Mouse (Mus musculus) hindbrain, embryonic 13.5 days (tissue): ENCODE measurements around the gene Itgbl1. TPM values are rescaled to one million over a fixed set of nuclear protein-coding genes. Genes with fewer than 3 reads are reported as not detected.
"Not testable (repeated sequence)": the region's sequence is repeated elsewhere in the genome, so short reads cannot be mapped to it uniquely, and the experiment has no call there.

Source experiments
- ATAC-seq: fragments of 200-750 bp; cut with Nextera tagmentation; 2 replicates; pipeline ENCODE4 v1.8.0; 2017; ENCODE audit warnings: moderate TSS enrichment; ENCODE audit not compliant: low FRiP score
- H3K27ac ChIP-seq: fragments of 300-500 bp; sonication (generic); 2 replicates; pipeline ENCODE4 v1.5.1; 2015; ENCODE audit warnings: inconsistent platforms, mild to moderate bottlenecking, moderate library complexity
- H3K27me3 ChIP-seq: fragments of 300-500 bp; sonication (generic); 2 replicates; pipeline ENCODE4 v1.6.1; 2015; ENCODE audit warnings: mild to moderate bottlenecking, inconsistent platforms
- H3K36me3 ChIP-seq: fragments of 300-500 bp; sonication (generic); 2 replicates; pipeline ENCODE4 v1.6.1; 2015; ENCODE audit warnings: mild to moderate bottlenecking, inconsistent platforms
- H3K4me1 ChIP-seq: fragments of 300-500 bp; sonication (generic); replicated peaks from 2 replicates; pipeline ENCODE4 v1.6.1; 2015; ENCODE audit warnings: inconsistent platforms
- H3K4me2 ChIP-seq: fragments of 300-500 bp; sonication (generic); 2 replicates; pipeline ENCODE4 v1.6.1; 2015; ENCODE audit warnings: inconsistent platforms, mild to moderate bottlenecking, moderate library complexity
- H3K4me3 ChIP-seq: fragments of 300-500 bp; sonication (generic); 2 replicates; pipeline ENCODE4 v1.5.1; 2015; ENCODE audit warnings: mild to moderate bottlenecking, inconsistent platforms
- H3K9ac ChIP-seq: fragments of 300-500 bp; sonication (generic); 2 replicates; pipeline ENCODE4 v1.6.1; 2015; ENCODE audit warnings: mild to moderate bottlenecking, inconsistent platforms
- H3K9me3 ChIP-seq: fragments of 300-500 bp; sonication (generic); 2 replicates; pipeline ENCODE4 v1.6.1; 2016; ENCODE audit warnings: inconsistent platforms
- WGBS: fragments of 180-500 bp; shearing (Covaris S2); methylation state at CpG from one replicate; pipeline ENCODE4 v1.1.7; 2015; 5-methylcytosine and 5-hydroxymethylcytosine counted together
- polyA plus RNA-seq: library from polyadenylated mRNA; unstranded; fragments of >200 nt; fragmentation: Nextera tagmentation; extraction: Ambion mirVana; gene quantifications from 2 replicates; pipeline ENCODE4 v1.2.1, GENCODE M21; 2015

Gene Itgbl1
- 2.1 and 2.4 TPM in 2 replicates for polyA plus RNA-seq

DNA sequence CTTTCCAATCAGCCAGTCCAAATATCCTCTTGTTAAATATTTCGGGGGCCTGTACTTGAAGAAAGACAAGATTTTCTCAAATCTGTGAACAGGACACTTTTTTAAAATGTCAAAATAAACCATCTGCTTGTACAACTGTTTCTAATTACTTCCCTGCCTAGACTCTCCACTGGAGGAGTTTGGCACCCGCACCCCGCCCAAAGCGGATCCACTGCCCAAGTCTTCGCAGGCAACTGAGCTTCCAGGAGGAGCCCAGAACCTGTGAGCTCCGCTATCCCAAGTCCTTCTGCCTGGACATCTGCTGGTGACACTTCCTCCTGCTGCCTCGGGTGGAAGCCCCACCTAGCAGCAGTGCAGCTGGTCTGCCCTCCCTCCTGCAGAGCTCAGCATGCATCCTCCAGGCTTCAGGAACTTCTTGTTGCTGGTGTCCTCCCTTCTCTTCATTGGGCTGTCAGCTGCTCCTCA lies at the start of gene Itgbl1:
TSS of gene Itgbl1 (plus strand) at position 51 of the 465 bp plus-strand sequence.
- Histone ChIP-seq H3K27ac (no peak within 1 kb of the TSS), H3K9ac (no peak within 1 kb of the TSS), H3K27me3 (no peaks in the 10 kb centered on the region), H3K9me3 (no peaks in the 10 kb centered on the region), H3K4me1 (peaks cover 6% of the 10 kb centered on the region), H3K4me2 (no peak within 1 kb of the TSS), H3K4me3 (no peak within 1 kb of the TSS), H3K36me3 (no peaks in the 10 kb centered on the region)
- ATAC-seq, result peak; percentile 61; the same call in 1 of the 2 replicates
- WGBS, result 39% methylated on average over 7 of the region's 7 CpGs

DNA sequence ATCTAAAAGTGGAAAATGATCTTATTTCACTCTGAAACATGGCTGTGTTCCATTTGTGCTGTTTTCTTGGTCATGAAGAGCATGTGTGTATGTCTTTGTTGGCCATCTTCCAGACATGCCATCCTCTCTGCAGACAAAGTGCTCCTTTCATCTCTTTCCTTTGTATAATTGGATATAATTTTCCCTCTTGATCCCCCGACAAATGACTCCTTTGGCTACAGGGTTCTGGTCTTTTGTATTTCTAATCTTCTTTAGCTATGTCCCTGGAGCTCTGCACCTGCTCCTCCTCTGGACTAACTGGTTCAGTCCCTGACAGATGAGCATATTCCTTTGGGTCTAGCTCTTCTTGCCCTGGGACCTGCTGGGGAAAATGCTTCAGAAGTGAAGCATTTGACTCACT lies 36.8 kb upstream of the Itgbl1 start:
- H3K9me3 ChIP-seq, result no peaks in the 10 kb centered on the region
- no peak overlapping the region for H3K4me2 ChIP-seq
- no peak overlapping the region for H3K27ac ChIP-seq
- H3K4me1 ChIP-seq, result peaks cover 17% of the 10 kb centered on the region
- H3K9ac ChIP-seq, result no peak overlapping the region
- H3K27me3 ChIP-seq, result no peaks in the 10 kb centered on the region
- ATAC-seq, result no peak
- no peaks in the 10 kb centered on the region for H3K36me3 ChIP-seq
- no peak overlapping the region for H3K4me3 ChIP-seq
- 10% methylated on average over 1 of the region's 1 CpGs for WGBS

DNA sequence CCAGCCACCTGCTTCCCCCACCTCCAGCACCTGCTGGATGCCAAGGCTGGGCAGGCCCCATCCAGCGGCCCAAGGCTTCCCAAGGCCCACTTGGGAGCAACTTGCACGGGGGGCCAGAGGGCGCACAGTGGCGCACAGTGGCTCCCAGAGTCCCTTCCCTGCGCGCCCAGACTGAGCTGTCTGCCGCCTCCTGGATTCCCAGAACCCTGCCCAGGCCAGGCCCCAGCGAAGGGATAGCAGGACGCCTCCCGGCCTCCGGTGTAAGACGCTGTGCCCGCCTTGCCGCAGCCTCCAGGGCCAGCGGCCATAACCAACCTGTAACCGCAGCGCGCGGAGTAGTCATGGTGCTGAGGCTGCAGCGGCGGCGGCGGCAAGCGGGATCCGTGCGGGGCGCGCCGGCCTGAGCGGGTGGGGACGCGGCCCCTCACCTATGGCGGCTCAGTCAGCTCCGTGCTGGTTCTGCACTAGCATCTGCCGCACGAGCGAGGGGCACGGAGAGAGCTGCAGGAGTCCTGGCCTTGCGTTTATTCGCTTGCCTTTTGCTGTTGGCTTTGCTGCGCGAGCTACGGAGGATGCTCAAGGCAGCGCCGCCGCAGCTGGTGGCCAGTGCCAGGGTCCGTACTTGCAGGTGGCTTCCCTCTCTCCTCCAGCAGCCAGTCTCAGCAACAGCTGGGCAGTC lies 33.1 kb upstream of the Itgbl1 start, which contains the start of gene Nalcn:
TSS of gene Nalcn (minus strand) at position 644 of the 679 bp plus-strand sequence.
- no peaks in the 10 kb centered on the region for H3K9me3 ChIP-seq
- peak within 1 kb of the TSS; percentile 86 for H3K9ac ChIP-seq
- H3K4me3 ChIP-seq, result peak within 1 kb of the TSS; percentile 65
- H3K4me1 ChIP-seq, result peaks cover 17% of the 10 kb centered on the region
- peak; percentile 94 for ATAC-seq
- no peaks in the 10 kb centered on the region for H3K27me3 ChIP-seq
- WGBS, result under 1% methylated on average over 47 of the region's 47 CpGs
- H3K27ac ChIP-seq, result peak within 1 kb of the TSS; percentile 91
- H3K4me2 ChIP-seq, result peak within 1 kb of the TSS; percentile 85
- H3K36me3 ChIP-seq, result no peaks in the 10 kb centered on the region

DNA sequence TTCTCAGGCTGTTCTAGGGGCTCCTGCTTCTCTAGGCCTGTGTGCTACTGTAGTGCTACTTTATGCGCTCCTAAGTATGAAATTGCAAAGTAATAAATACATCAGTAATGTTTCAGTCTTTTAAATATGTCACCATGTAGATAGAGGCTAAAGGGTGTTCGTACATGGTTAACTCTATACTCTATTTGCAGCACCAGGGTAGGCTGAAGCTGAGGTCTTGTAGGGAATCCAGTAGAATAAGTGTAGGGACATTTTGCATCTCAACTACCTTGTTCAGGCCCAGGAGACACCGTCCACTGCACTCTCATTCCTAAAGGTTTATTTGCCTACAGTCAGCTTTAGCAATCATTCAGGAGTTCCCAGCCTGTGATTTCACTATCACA lies 32.6 kb upstream of the Itgbl1 start:
- peaks cover 17% of the 10 kb centered on the region for H3K4me1 ChIP-seq
- peak overlapping the region; percentile 86 for H3K9ac ChIP-seq
- H3K27ac ChIP-seq, result peak overlapping the region; percentile 91
- peak overlapping the region; percentile 85 for H3K4me2 ChIP-seq
- no peaks in the 10 kb centered on the region for H3K9me3 ChIP-seq
- H3K27me3 ChIP-seq, result no peaks in the 10 kb centered on the region
- H3K4me3 ChIP-seq, result peak overlapping the region; percentile 65
- WGBS, result 58% methylated on average over 3 of the region's 3 CpGs
- no peaks in the 10 kb centered on the region for H3K36me3 ChIP-seq
- ATAC-seq, result peak; percentile 10; the same call in 1 of the 2 replicates

DNA sequence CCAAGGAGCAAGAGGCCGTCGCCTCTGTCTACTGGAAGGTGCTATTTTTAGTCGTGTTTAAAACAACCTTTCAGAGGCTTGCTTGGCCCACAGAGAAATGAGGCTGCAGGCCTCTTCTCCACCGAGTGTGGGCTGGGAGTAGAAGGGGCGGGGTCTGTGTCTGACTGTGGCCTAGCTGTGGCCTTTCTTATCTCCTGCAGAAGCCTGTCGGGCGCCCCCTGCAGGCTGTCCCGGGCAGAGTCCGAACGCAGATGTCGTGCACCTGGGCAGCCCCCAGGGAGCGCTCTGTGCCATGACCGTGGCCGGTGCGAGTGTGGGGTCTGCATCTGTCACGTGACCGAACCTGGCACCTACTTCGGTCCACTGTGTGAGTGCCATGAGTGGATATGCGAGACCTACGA lies 1.3 kb downstream of the Itgbl1 start:
- Histone ChIP-seq H3K4me2 (peak overlapping the region; percentile 37; the same call in 1 of the 2 replicates), H3K4me1 (peaks cover 6% of the 10 kb centered on the region), H3K9me3 (no peaks in the 10 kb centered on the region), H3K4me3 (no peak overlapping the region), H3K9ac (peak overlapping the region; percentile 39; the same call in 1 of the 2 replicates), H3K27me3 (no peaks in the 10 kb centered on the region), H3K27ac (no peak overlapping the region), H3K36me3 (no peaks in the 10 kb centered on the region)
- 21% methylated on average over 20 of the region's 20 CpGs for WGBS
- ATAC-seq, result peak; percentile 83

DNA sequence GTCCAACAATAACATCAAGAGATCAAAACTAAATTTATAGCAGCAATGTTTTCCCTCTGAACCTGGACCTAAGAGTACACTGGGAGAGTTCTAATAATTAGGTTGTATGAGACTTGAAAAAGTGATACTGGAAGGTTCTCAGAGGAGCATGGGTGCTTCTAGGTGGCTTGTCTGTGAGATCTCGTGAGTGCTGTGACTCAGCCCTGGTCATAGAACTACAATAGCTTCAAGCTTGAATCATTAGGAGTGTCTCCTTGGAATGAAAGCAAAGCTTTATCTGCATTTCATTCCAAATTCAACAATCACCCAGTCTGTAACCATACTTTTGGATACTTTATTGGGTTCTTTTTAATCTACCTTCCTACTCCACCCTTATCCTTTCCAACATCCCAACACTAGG lies 2.6 kb downstream of the Itgbl1 start:
- Histone ChIP-seq H3K27me3 (no peaks in the 10 kb centered on the region), H3K9ac (no peak overlapping the region), H3K9me3 (no peaks in the 10 kb centered on the region), H3K36me3 (no peaks in the 10 kb centered on the region), H3K27ac (no peak overlapping the region), H3K4me3 (no peak overlapping the region), H3K4me2 (no peak overlapping the region), H3K4me1 (peaks cover 6% of the 10 kb centered on the region)
- WGBS, result 93% methylated on average over 1 of the region's 1 CpGs
- ATAC-seq, result no peak

DNA sequence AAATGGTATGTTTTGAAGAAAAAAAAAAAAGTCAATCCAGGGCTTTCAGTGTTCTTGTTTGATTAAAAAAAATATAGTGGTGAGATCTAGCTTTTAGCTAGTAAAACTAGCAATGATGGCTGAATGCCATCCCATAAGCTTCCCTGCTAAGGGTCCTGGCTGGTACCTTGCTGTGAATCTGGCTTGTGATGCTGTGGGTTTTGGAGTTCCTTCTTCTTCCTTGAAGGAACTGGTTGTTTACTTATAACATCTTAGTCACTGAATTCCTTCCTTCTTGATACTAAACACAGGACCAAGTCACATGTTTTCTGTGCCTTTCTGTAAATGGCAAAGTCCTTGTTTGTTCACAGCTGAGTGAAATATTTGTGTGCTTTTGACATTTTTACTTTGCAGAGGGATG lies 3.4 kb downstream of the Itgbl1 start:
- H3K36me3 ChIP-seq, result no peaks in the 10 kb centered on the region
- H3K27ac ChIP-seq, result no peak overlapping the region
- no peaks in the 10 kb centered on the region for H3K9me3 ChIP-seq
- H3K4me2 ChIP-seq, result no peak overlapping the region
- no peak overlapping the region for H3K4me3 ChIP-seq
- ATAC-seq, result no peak
- H3K4me1 ChIP-seq, result peaks cover 6% of the 10 kb centered on the region
- no peaks in the 10 kb centered on the region for H3K27me3 ChIP-seq
- no peak overlapping the region for H3K9ac ChIP-seq

DNA sequence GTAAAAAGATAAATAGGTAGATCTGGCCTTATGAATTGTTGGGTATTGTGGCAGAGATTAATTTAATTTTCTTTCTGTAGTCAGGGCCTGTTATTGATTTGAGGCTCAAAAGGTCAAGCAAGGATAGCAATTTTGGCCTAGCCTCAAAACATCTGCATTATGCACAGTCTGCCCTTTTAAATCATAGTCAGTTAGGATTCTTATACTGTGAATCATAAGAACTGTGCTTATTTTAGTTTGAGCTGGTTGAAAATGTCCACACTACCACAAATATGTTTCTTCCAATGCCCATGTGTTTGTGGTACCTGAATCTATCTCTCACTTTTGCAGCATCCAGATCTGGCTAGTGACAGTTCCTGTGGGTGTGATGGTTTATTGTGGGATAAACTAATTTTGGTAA lies 4.7 kb downstream of the Itgbl1 start:
- no peak overlapping the region for H3K4me2 ChIP-seq
- H3K4me3 ChIP-seq, result no peak overlapping the region
- ATAC-seq, result no peak
- H3K27me3 ChIP-seq, result no peaks in the 10 kb centered on the region
- H3K9ac ChIP-seq, result no peak overlapping the region
- no peaks in the 10 kb centered on the region for H3K9me3 ChIP-seq
- H3K36me3 ChIP-seq, result no peaks in the 10 kb centered on the region
- H3K27ac ChIP-seq, result no peak overlapping the region
- H3K4me1 ChIP-seq, result peaks cover 6% of the 10 kb centered on the region

DNA sequence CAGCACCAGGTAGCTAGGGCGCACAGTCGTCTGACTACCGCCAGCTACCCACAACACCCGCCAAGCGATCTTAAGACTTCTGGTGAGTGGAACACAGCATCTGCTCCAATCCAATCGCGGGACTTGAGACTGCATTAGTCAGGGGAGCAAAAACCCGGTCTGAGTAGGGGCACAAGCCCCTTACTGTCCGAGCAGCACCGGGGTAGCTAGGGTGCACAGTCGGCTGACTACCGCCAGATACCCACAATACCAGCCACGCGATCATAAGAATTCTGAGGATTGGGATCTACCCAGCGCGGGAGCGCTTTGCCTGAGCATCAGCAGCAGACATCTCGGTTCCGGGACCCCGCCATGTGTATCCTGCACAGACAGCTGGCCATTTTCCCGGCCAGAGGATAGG lies 11.3 kb downstream of the Itgbl1 start:
- not testable (repeated sequence) for H3K36me3 ChIP-seq, H3K9me3 ChIP-seq, H3K4me2 ChIP-seq, H3K27ac ChIP-seq, H3K4me3 ChIP-seq, H3K9ac ChIP-seq, ATAC-seq, H3K4me1 ChIP-seq, H3K27me3 ChIP-seq
- WGBS, result 86% methylated on average over 21 of the region's 21 CpGs

DNA sequence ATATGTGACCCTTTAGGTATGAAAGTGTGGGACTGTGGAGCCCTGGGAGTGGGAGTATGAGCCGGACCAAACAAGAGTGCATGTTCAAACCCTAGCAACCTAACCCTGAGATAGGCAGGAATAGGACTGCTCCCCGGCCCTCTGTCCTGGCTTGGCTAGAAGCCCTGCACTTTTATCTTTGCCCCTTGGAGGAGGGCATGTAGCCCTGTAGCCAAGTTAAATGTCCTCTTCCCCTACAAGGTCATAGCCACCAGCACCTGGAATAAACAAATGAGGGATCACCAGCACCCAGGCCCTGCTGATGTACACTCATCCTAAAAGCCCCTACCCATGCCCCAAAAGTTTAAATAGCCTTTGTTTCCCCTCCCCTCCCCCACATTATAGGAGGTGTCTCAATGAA lies 18.3 kb downstream of the Itgbl1 start:
- Histone ChIP-seq H3K27ac (no peak overlapping the region), H3K9ac (no peak overlapping the region), H3K4me2 (no peak overlapping the region), H3K27me3 (no peaks in the 10 kb centered on the region), H3K4me1 (no peaks in the 10 kb centered on the region), H3K36me3 (no peaks in the 10 kb centered on the region), H3K9me3 (no peaks in the 10 kb centered on the region), H3K4me3 (no peak overlapping the region)
- 81% methylated on average over 2 of the region's 2 CpGs for WGBS
- no peak for ATAC-seq

DNA sequence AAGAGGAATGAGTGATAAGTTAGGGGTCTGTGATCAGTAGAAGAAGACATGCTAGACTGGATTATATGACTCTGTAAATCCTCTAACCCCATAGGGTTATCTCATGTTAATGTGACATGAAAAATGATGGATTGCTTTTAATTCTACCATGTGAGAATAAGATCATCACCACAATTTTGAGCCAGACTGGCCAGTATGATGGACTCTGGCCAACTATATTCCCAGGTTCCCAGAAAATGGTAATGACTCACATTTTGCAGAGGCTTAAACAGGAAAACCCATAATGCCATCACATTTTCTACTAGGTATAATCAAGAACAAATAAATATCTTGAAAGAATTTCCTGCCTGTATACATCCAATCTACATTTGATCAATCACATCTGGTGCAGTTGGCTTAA lies 55.0 kb downstream of the Itgbl1 start:
- Histone ChIP-seq H3K4me1 (no peaks in the 10 kb centered on the region), H3K4me3 (no peak overlapping the region), H3K27ac (no peak overlapping the region), H3K36me3 (no peaks in the 10 kb centered on the region), H3K4me2 (no peak overlapping the region), H3K9me3 (no peaks in the 10 kb centered on the region), H3K9ac (no peak overlapping the region), H3K27me3 (no peaks in the 10 kb centered on the region)
- no peak for ATAC-seq

DNA sequence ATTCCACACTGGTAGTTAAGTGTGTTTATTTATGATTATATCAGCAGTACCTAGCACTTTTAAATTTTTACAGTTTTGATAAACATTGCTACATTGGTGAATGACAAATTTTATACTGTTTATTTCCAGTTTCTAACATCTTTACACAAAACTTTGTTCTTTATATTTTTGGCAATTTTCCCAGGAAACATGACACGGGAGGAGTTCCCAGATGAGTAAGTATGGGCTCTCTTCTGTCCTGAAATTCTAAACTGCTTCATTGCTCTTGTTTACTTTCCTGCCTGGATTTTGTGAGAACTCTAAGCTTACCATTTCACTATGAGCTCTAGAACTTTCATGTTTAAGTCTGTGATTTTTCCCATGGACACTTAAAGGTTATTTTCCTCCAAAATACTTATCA lies 82.3 kb downstream of the Itgbl1 start:
- Histone ChIP-seq H3K9ac (no peak overlapping the region), H3K4me2 (no peak overlapping the region), H3K4me3 (no peak overlapping the region), H3K9me3 (no peaks in the 10 kb centered on the region), H3K27me3 (no peaks in the 10 kb centered on the region), H3K4me1 (no peaks in the 10 kb centered on the region), H3K36me3 (no peaks in the 10 kb centered on the region), H3K27ac (no peak overlapping the region)
- WGBS, result 79% methylated on average over 1 of the region's 1 CpGs
- ATAC-seq, result no peak

DNA sequence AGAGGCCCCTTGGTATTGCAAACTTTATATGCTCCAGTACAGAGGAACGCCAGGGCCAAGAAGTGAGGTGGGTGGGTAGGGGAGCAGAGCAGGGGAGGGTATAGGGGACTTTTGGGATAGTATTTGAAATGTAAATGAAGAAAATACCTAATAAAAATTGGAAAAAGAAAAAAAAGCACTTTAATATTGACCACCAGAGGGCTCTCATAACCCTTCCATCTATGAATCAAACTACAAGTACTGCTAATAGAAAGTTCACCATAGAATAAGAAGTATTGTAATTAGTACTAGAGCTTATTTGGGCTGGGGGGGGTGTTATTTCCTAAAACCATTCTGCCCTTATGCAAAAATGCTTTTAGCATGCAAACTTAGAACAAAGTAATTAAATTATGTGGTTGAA lies 91.2 kb downstream of the Itgbl1 start:
- H3K9me3 ChIP-seq, result no peaks in the 10 kb centered on the region; the same call in 1 of the 2 replicates
- no peak for ATAC-seq
- H3K36me3 ChIP-seq, result no peaks in the 10 kb centered on the region
- no peak overlapping the region for H3K4me3 ChIP-seq
- 73% methylated on average over 1 of the region's 1 CpGs for WGBS
- no peak overlapping the region for H3K4me2 ChIP-seq
- no peak overlapping the region for H3K9ac ChIP-seq
- no peak overlapping the region for H3K27ac ChIP-seq
- H3K4me1 ChIP-seq, result no peaks in the 10 kb centered on the region
- H3K27me3 ChIP-seq, result no peaks in the 10 kb centered on the region
